17 mouse cellular contexts compared by ENCODE assay signal in the genomic region with DNA sequence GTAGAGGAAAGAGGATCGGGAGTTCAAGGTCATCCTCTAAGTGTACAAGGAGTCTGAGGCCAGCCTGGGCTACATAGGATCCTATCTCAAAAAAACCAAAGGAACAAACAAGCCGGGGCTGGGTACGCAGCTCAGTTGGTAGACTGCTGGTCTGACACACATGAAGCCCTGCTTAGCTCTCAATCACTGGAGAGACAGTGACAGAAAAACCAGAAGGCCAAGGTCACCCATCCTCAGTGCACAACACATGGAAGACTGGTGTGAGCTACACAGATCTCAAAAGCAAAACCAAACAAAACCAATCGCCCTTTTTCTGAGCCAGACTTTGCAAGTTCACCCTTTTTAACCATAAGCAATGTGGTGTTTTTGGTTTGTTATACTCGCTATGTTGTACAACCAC. TPM values are rescaled to one million over a fixed set of nuclear protein-coding genes. Genes with fewer than 3 reads are reported as not detected.
A peak's percentile ranks its signal among the peaks of the same experiment; 100 is the strongest.
DNase-seq lines count a peak whose midpoint lies in the region; ATAC-seq and TF ChIP-seq lines count a peak whose summit lies in the region.
"Had no signal": no experiment of that assay in that cellular context is flagged by ENCODE, and none has a peak within 500 bp of the region (broad histone marks: within the 10 kb centered on the region; RNA-seq: fewer than 3 reads in every experiment).

No protein-coding gene starts in this region.

- no peak for TF ChIP-seq EP300 in stomach, postnatal 0 days (optimal IDR thresholded peaks at IDR 0.05)

- WGBS in limb, embryonic 15.5 days: 83% methylated on average over 5 of the region's 5 CpGs
- WGBS in limb, embryonic 10.5 days: 89% methylated on average over 5 of the region's 5 CpGs
- 66% methylated on average over 5 of the region's 5 CpGs for WGBS in liver, embryonic 13.5 days (ENCODE audit: insufficient replicate concordance)
- 70% methylated on average over 5 of the region's 5 CpGs for WGBS in stomach, postnatal 0 days

- DNase-seq in adrenal gland, postnatal 36 days: peak; percentile 42 to 50
- no peak for DNase-seq in adrenal gland, adult 8-10 months
- no peak for DNase-seq in limb, embryonic 10.5 days (ENCODE audit: low spot score)
- DNase-seq in liver, embryonic 13.5 days: no peak
- no peak for DNase-seq in stomach, postnatal 0 days (ENCODE audit: low spot score)
- no peak for DNase-seq in cerebellum, postnatal 25 days
- DNase-seq in urinary bladder, postnatal 10 days (ENCODE audit: low spot score): no peak
- DNase-seq: cerebellum, postnatal 10 days; gastrocnemius, postnatal 25 days; kidney, postnatal 25 days; retina, postnatal 1 day; right cerebral cortex, postnatal 4 days; thymus, postnatal 4 days had no signal

- H3K4me1 ChIP-seq in limb, embryonic 15.5 days: peaks cover 41% of the 10 kb centered on the region
- peaks cover 19% of the 10 kb centered on the region for H3K4me1 ChIP-seq in limb, embryonic 10.5 days
- peaks cover 51% of the 10 kb centered on the region for H3K4me1 ChIP-seq in liver, embryonic 13.5 days (replicated peaks)
- peaks cover 15% of the 10 kb centered on the region for H3K4me1 ChIP-seq in stomach, postnatal 0 days (replicated peaks; ENCODE audit: control insufficient read depth, insufficient read depth)

- H3K27ac ChIP-seq in limb, embryonic 15.5 days: peak overlapping the region; percentile 40
- no peak overlapping the region for H3K27ac ChIP-seq in limb, embryonic 10.5 days
- H3K27ac ChIP-seq in liver, embryonic 13.5 days: 0 out of 2 replicates have a peak overlapping the region, but pooled peaks have one; percentile 37
- H3K27ac ChIP-seq in stomach, postnatal 0 days (replicated peaks): peak overlapping the region; percentile 49
- H3K27ac ChIP-seq: hindbrain, embryonic 10.5 days; midbrain, embryonic 13.5 days had no signal

- H3K4me2 ChIP-seq in limb, embryonic 15.5 days: no peak overlapping the region
- H3K4me2 ChIP-seq in liver, embryonic 13.5 days: peak overlapping the region; percentile 20; the same call in 1 of the 2 replicates
- H3K4me2 ChIP-seq in stomach, postnatal 0 days (replicated peaks; ENCODE audit: low read depth): no peak overlapping the region
- H3K4me2 ChIP-seq: midbrain, embryonic 13.5 days had no signal

- H3K9ac ChIP-seq in limb, embryonic 15.5 days: no peak overlapping the region
- H3K9ac ChIP-seq in liver, embryonic 13.5 days: no peak overlapping the region
- no peak overlapping the region; the same call in 1 of the 2 replicates for H3K9ac ChIP-seq in stomach, postnatal 0 days (ENCODE audit: low read length)
- H3K9ac ChIP-seq: midbrain, embryonic 13.5 days had no signal

- no peak for TF ChIP-seq CTCF in stomach, postnatal 0 days (IDR thresholded peaks at IDR 0.05; ENCODE audit: low read depth)

- ATAC-seq in limb, embryonic 15.5 days (ENCODE audit: insufficient number of reproducible peaks, low FRiP score, low TSS enrichment, low read depth): no peak
- no peak for ATAC-seq in liver, embryonic 13.5 days (ENCODE audit: low read depth)
- ATAC-seq in stomach, postnatal 0 days (ENCODE audit: low FRiP score, low TSS enrichment): no peak
- ATAC-seq: midbrain, embryonic 13.5 days had no signal

- H3K27me3 ChIP-seq in limb, embryonic 15.5 days: no peaks in the 10 kb centered on the region
- no peaks in the 10 kb centered on the region for H3K27me3 ChIP-seq in limb, embryonic 10.5 days (ENCODE audit: low read depth, poor library complexity, severe bottlenecking)
- H3K27me3 ChIP-seq in liver, embryonic 13.5 days: no peaks in the 10 kb centered on the region
- no peaks in the 10 kb centered on the region for H3K27me3 ChIP-seq in stomach, postnatal 0 days (ENCODE audit: control insufficient read depth, insufficient read depth, low read length)
- H3K27me3 ChIP-seq: CH12.LX; midbrain, embryonic 13.5 days had no signal

- no peaks in the 10 kb centered on the region for H3K9me3 ChIP-seq in limb, embryonic 15.5 days
- H3K9me3 ChIP-seq in limb, embryonic 10.5 days (replicated peaks): no peaks in the 10 kb centered on the region
- no peaks in the 10 kb centered on the region for H3K9me3 ChIP-seq in liver, embryonic 13.5 days (replicated peaks)
- no peaks in the 10 kb centered on the region for H3K9me3 ChIP-seq in stomach, postnatal 0 days (ENCODE audit: control insufficient read depth, low read length)
- H3K9me3 ChIP-seq: hindbrain, embryonic 10.5 days; midbrain, embryonic 13.5 days had no signal

- no peaks in the 10 kb centered on the region for H3K36me3 ChIP-seq in limb, embryonic 15.5 days
- H3K36me3 ChIP-seq in limb, embryonic 10.5 days: no peaks in the 10 kb centered on the region
- no peaks in the 10 kb centered on the region for H3K36me3 ChIP-seq in liver, embryonic 13.5 days
- 0 out of 2 replicates have a peak, but pooled peaks cover 2% of the 10 kb centered on the region for H3K36me3 ChIP-seq in stomach, postnatal 0 days (ENCODE audit: control insufficient read depth, insufficient read depth, low read length)
- H3K36me3 ChIP-seq: hindbrain, embryonic 10.5 days; midbrain, embryonic 13.5 days had no signal

- no peak overlapping the region for H3K4me3 ChIP-seq in limb, embryonic 15.5 days
- H3K4me3 ChIP-seq in limb, embryonic 10.5 days: no peak overlapping the region
- H3K4me3 ChIP-seq in liver, embryonic 13.5 days (replicated peaks): no peak overlapping the region
- H3K4me3 ChIP-seq in stomach, postnatal 0 days (ENCODE audit: low read depth, low read length): no peak overlapping the region
- H3K4me3 ChIP-seq: hindbrain, embryonic 10.5 days; midbrain, embryonic 13.5 days had no signal

RNA-seq across cellular contexts. Expression of a gene that starts 41.9 kb away (rescaled TPM):
- 100 to 1,000 TPM in 1 of 2 experiments, 10 to 100 TPM in 1; 95.5 to 114 TPM for total RNA-seq in adrenal gland, postnatal 36 days (2021)
- 100 to 1,000 TPM in 2 of 4 experiments, 10 to 100 TPM in 2; 82.6 to 138 (median 109) TPM for total RNA-seq in adrenal gland, adult 8-10 months (2022)
- polyA plus RNA-seq in limb, embryonic 15.5 days (2015; fragmentation: Nextera tagmentation; extraction: Ambion mirVana): 98.9 and 103 TPM in 2 replicates
- 21.8 and 25.4 TPM in 2 replicates for polyA plus RNA-seq in limb, embryonic 10.5 days (2016; fragmentation: Nextera tagmentation; extraction: Ambion mirVana)
- polyA plus RNA-seq in liver, embryonic 13.5 days (2015; fragmentation: Nextera tagmentation; extraction: Ambion mirVana): 13.1 and 15.6 TPM in 2 replicates
- polyA plus RNA-seq in stomach, postnatal 0 days (2015; fragmentation: Nextera tagmentation; extraction: Ambion mirVana): 52.8 and 58.0 TPM in 2 replicates

Comparison
In these comparisons a context has a peak if more than half of its experiments do, and no peak if none do; other contexts are left out.
1. DNase-seq: peak in adrenal gland, postnatal 36 days (2 of 2); none in adrenal gland, adult 8-10 months (single experiment), limb, embryonic 10.5 days (single experiment), liver, embryonic 13.5 days (single experiment), stomach, postnatal 0 days (single experiment), cerebellum, postnatal 25 days (0 of 2) and urinary bladder, postnatal 10 days (single experiment).